Mouse (Mus musculus) midbrain, postnatal 0 days (tissue): ENCODE measurements at regions not wholly inside any gene's neighbourhood (a gene's known extent, or its start where the extent isn't known, plus 50 kb on each side); places are given as distances from the start of the nearest gene placed in this dataset.
A peak's percentile ranks its signal among the peaks of the same experiment; 100 is the strongest.

ENCODE experiments used
- ATAC-seq: fragments of 200-750 bp; cut with Nextera tagmentation; 2 replicates; pipeline ENCODE4 v1.8.0; 2017; ENCODE audit warnings: moderate number of reproducible peaks, mild to moderate bottlenecking, moderate TSS enrichment, moderate library complexity; ENCODE audit not compliant: low FRiP score
- DNase-seq: peaks from one replicate; pipeline ENCODE4 v3.0.0-alpha.2; 2015; ENCODE audit warnings: low spot score
- H3K27ac ChIP-seq: fragments of 300-500 bp; sonication (generic); 2 replicates; pipeline ENCODE4 v1.5.1; 2014; ENCODE audit warnings: low read depth, mild to moderate bottlenecking, low read length, mixed read lengths
- H3K27me3 ChIP-seq: fragments of 300-500 bp; sonication (generic); 2 replicates; pipeline ENCODE4 v1.6.1; 2014; ENCODE audit warnings: low read length, control low read depth, mixed read lengths; ENCODE audit not compliant: insufficient read depth
- H3K36me3 ChIP-seq: fragments of 300-500 bp; sonication (generic); 2 replicates; pipeline ENCODE4 v1.6.1; 2014; ENCODE audit warnings: low read length, control low read depth, mixed read lengths; ENCODE audit not compliant: insufficient read depth
- H3K4me1 ChIP-seq: fragments of 300-500 bp; sonication (generic); 2 replicates; pipeline ENCODE4 v1.6.1; 2014; ENCODE audit warnings: mild to moderate bottlenecking, control low read depth, antibody characterized with exemption, low read length, mixed read lengths; ENCODE audit not compliant: insufficient read depth
- H3K4me2 ChIP-seq: fragments of 300-500 bp; sonication (generic); 2 replicates; pipeline ENCODE4 v1.6.1; 2014; ENCODE audit warnings: low read depth, mild to moderate bottlenecking, low read length, mixed read lengths; ENCODE audit not compliant: poor library complexity, severe bottlenecking
- H3K4me3 ChIP-seq: fragments of 300-500 bp; sonication (generic); 2 replicates; pipeline ENCODE4 v1.5.1; 2014; ENCODE audit warnings: low read depth, mild to moderate bottlenecking, low read length, moderate library complexity
- H3K9ac ChIP-seq: fragments of 300-500 bp; sonication (generic); replicated peaks from 2 replicates; pipeline ENCODE4 v1.6.1; 2014; ENCODE audit warnings: mild to moderate bottlenecking, low read length, moderate library complexity, mixed read lengths; ENCODE audit not compliant: poor library complexity, severe bottlenecking
- H3K9me3 ChIP-seq: fragments of 300-500 bp; sonication (generic); 2 replicates; pipeline ENCODE4 v1.6.1; 2016; ENCODE audit warnings: low read length, control low read depth
- CTCF ChIP-seq: IDR thresholded peaks from 2 replicates; pipeline ENCODE4 v1.5.1; 2016; ENCODE audit warnings: antibody characterized with exemption, mild to moderate bottlenecking
- WGBS: fragments of 180-500 bp; shearing (Covaris S2); extraction: QIAGEN DNeasy Blood & Tissue Kit; methylation state at CpG from one replicate; pipeline ENCODE4 v1.1.7; 2014; 5-methylcytosine and 5-hydroxymethylcytosine counted together

DNA sequence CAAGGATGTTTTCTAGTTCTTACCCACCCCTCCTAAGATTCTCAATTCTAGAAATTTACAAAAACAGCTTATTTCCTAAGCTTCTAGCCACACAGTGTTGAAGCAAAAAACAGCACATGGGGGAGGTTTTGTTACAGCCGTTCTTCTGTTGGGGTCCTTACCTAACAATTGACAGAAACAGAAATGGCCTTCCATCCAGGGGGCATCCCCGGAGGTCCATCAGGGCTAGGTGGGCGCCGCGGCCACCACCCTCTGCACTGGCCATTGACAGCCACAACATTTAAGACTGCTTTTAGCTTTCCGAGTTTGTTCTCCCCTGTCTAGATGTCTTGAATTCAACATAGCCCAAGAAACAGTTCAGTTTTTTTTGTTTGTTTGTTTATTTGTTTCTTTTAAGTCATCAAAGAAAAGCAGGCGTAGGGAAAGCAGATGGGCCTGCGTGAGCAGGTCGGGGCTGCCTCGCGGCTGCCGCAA lies 482.3 kb downstream of the Prss52 start:
- 8% methylated on average over 12 of the region's 12 CpGs for WGBS
- H3K9ac ChIP-seq = peak overlapping the region; percentile 99
- ATAC-seq = no peak
- no peaks in the 10 kb centered on the region for H3K27me3 ChIP-seq
- H3K9me3 ChIP-seq = no peaks in the 10 kb centered on the region
- H3K4me3 ChIP-seq = peak overlapping the region; percentile 67
- peak overlapping the region; percentile 95 for H3K4me2 ChIP-seq
- TF ChIP-seq CTCF = no peak
- DNase-seq = no peak
- H3K36me3 ChIP-seq = peaks cover 6% of the 10 kb centered on the region; the same call in 1 of the 2 replicates
- H3K4me1 ChIP-seq = peaks cover 10% of the 10 kb centered on the region; the same call in 1 of the 2 replicates
- peak overlapping the region; percentile 100 for H3K27ac ChIP-seq

GRCm38 (mm10) chr14:64586860-64587698 lies 483.0 kb downstream of the Prss52 start:
- Histone ChIP-seq H3K9ac (peak overlapping the region; percentile 99), H3K4me3 (peak overlapping the region; percentile 67), H3K27ac (peak overlapping the region; percentile 100), H3K4me1 (peaks cover 10% of the 10 kb centered on the region; the same call in 1 of the 2 replicates), H3K9me3 (no peaks in the 10 kb centered on the region), H3K27me3 (no peaks in the 10 kb centered on the region), H3K36me3 (peaks cover 6% of the 10 kb centered on the region; the same call in 1 of the 2 replicates), H3K4me2 (peak overlapping the region; percentile 95)
- ATAC-seq (peak; percentile 76), DNase-seq (peak; percentile 90)
- TF ChIP-seq CTCF = no peak
- WGBS = under 1% methylated on average over 49 of the region's 58 CpGs

GRCm38 (mm10) chr14:64587699-64588434 lies 483.8 kb downstream of the Prss52 start:
- ATAC-seq (peak; percentile 70), DNase-seq (peak; percentile 90)
- Histone ChIP-seq H3K9me3 (no peaks in the 10 kb centered on the region), H3K4me3 (peak overlapping the region; percentile 67), H3K36me3 (peaks cover 6% of the 10 kb centered on the region; the same call in 1 of the 2 replicates), H3K27ac (peak overlapping the region; percentile 100), H3K27me3 (no peaks in the 10 kb centered on the region), H3K4me2 (peak overlapping the region; percentile 95), H3K4me1 (peaks cover 10% of the 10 kb centered on the region), H3K9ac (peak overlapping the region; percentile 99)
- under 1% methylated on average over 37 of the region's 40 CpGs for WGBS
- no peak for TF ChIP-seq CTCF

DNA sequence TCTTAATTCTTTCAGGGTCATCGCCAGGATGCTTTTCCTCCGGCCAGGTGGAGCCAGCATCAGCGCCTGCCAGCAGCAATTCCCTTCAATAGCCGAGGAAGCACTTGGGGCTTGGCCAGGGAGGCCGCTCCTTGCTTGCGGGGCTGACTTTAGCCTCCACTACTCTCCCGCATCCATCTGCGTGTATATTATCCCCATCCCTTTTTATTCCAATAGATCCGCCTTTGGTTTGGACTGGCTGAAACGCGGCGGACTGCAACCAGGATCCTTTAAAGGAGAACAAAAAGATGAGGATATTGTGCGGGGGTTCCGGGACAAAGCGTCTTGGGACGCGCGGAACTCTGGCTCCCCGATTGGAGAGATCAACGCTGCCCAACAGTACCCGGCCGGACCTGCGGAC lies 484.5 kb downstream of the Prss52 start:
- Histone ChIP-seq H3K4me3 (peak overlapping the region; percentile 67), H3K27ac (peak overlapping the region; percentile 100), H3K9ac (peak overlapping the region; percentile 99), H3K27me3 (no peaks in the 10 kb centered on the region), H3K4me2 (peak overlapping the region; percentile 95), H3K9me3 (no peaks in the 10 kb centered on the region), H3K36me3 (peaks cover 8% of the 10 kb centered on the region; the same call in 1 of the 2 replicates), H3K4me1 (peaks cover 13% of the 10 kb centered on the region)
- WGBS = under 1% methylated on average over 23 of the region's 23 CpGs
- TF ChIP-seq CTCF = no peak
- no peak for DNase-seq
- ATAC-seq = no peak

GRCm38 (mm10) chr14:64589126-64589525 lies 485.0 kb downstream of the Prss52 start:
- H3K36me3 ChIP-seq = peaks cover 8% of the 10 kb centered on the region; the same call in 1 of the 2 replicates
- peak overlapping the region; percentile 67 for H3K4me3 ChIP-seq
- DNase-seq = no peak
- H3K27me3 ChIP-seq = no peaks in the 10 kb centered on the region
- peak overlapping the region; percentile 100 for H3K27ac ChIP-seq
- H3K4me2 ChIP-seq = peak overlapping the region; percentile 95
- H3K9ac ChIP-seq = peak overlapping the region; percentile 99
- ATAC-seq = 0 out of 2 replicates have a peak, but pooled peaks have one; percentile 0
- peaks cover 13% of the 10 kb centered on the region for H3K4me1 ChIP-seq
- WGBS = 0% methylated on average over 2 of the region's 2 CpGs
- no peaks in the 10 kb centered on the region for H3K9me3 ChIP-seq
- no peak for TF ChIP-seq CTCF
